Mouse (Mus musculus) mouse embryonic stem cell (cell line): ENCODE data around the gene Kcnj15.

Source experiments
- in situ Hi-C, 2 experiments: fragments of 300-500 bp; cut with MboI; formaldehyde crosslinking; loops; 1 replicate in 1 of 2; 3 replicates in 1 of 2; pipeline ENCODE4 v1.14.3; 2019 to 2020; ENCODE audit warnings: low sequenced_read_pairs in 2 of 2, low pct_unique_long_range_greater_than_20kb in 1 of 2, mixed read lengths in 1 of 2; ENCODE audit not compliant: unreplicated experiment in 1 of 2

The Kcnj15 gene

GRCm38 (mm10) chr16:95257266-95257894 lies at the start of gene Kcnj15:
TSS of gene Kcnj15 (plus strand) at chr16:95257558.
- in situ Hi-C loops: no loop called here

GRCm38 (mm10) chr16:95208243-95208642 lies 49.1 kb upstream of the Kcnj15 start:
- in situ Hi-C loops: no loop called here

DNA sequence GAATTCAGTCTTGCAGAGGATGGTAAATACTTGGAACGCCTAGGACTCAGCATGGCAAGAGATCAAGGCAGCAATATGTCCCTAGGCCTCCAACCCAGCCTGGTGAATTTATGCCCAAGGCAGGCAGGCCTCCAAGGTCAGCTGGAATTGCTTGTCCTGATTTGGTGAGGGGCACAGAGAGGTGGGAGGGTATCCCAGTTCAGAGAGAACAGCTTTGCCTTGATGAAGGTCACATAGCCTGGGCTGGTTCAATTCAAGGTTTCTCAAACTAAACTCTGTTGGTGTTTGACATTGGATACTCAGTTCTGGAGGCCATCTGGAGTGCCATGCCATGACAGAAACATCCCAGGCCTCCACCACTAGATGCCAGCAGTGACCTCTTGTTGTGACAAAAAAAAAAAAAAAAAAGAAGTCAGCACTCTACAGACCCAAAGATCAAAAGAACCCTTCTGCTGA lies 48.3 kb upstream of the Kcnj15 start:
- in situ Hi-C loops: no loop called here

- in situ Hi-C loops: no loop called here
Measured at GRCm38 (mm10) chr16:95214251-95215197, 42.8 kb upstream of the Kcnj15 start.

- in situ Hi-C loops: no loop called here
Measured at GRCm38 (mm10) chr16:95215782-95216181, 41.6 kb upstream of the Kcnj15 start.

- in situ Hi-C loops: no loop called here
Measured at GRCm38 (mm10) chr16:95216346-95216745, 41.0 kb upstream of the Kcnj15 start.

DNA sequence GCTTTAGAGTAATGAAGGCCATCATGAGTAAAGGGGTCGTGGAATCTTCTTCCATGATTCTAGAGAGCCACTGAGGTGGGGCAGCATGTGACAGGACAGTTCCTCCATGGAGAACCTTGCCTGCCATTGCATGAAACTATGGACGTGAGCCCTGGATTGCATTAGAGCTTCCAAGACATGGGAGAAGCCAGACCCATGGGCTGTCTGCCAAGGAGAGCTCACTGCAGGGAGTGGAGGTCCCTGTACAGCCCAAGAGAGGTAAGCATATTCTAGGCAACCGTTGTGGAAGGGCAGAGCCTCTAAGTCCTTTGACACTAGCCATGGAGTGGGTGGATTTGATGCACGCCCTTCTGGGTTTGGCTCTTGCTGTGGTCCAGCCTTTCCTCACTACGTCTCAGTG lies 40.5 kb upstream of the Kcnj15 start:
- in situ Hi-C loops: no loop called here

GRCm38 (mm10) chr16:95218783-95219182 lies 38.6 kb upstream of the Kcnj15 start:
- in situ Hi-C loops: no loop called here

- in situ Hi-C loops: no loop called here
Measured at GRCm38 (mm10) chr16:95219459-95219858, 37.9 kb upstream of the Kcnj15 start.

- in situ Hi-C loops: no loop called here
Measured at GRCm38 (mm10) chr16:95221051-95221450, 36.3 kb upstream of the Kcnj15 start.

DNA sequence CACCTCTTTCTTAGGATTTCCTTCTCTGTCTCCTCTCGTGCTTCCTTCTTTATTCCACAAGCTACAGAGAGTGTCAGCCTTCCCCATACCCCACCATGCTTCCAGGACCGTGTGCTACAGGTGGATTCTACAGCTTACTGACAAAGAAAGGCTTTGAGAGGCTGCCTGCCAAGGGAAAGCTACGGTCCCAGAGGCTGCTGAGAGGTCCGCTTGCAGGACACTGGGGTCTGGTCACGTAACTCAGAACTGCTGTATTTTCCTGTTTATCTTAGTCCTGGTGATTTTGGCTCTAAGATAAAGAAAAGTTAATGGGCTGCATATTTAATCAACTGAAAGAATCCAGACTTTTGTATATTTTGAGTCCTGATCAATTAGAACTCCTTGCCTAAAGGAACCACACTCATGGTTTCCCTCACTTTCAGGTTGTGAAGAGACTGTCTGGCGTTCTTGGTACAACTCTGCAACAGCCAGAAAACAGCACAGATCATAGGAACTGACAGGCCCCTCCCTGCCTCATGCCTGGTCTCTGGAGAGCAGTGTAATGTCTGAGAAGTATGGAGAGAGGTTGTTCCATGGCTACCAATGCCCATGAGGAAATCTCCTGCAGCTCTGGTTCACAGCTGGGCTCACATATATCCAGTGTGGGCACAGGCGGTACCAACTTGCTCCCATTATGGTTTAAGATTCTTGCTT lies 35.2 kb upstream of the Kcnj15 start:
- in situ Hi-C loops: no loop called here

GRCm38 (mm10) chr16:95223435-95223834 lies 33.9 kb upstream of the Kcnj15 start:
- in situ Hi-C loops: no loop called here

DNA sequence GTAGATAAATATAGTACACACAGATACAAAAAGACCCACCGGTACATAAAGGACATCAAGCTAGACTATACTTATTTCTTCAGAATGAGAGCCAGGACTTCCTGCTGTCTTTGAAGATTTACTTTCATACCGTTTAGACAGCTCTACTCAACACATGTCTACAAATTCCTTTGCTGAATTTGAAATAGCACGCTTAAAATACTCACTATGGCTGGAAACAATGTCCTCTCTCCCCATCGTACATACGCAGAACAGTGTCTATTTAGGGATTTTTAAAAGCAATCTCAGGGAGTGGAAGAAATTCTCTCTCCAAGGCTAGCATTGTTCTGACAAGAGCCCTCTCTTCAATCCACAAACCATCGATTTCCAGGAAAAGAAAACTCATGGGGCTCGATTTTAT lies 32.1 kb upstream of the Kcnj15 start:
- in situ Hi-C loops: no loop called here

GRCm38 (mm10) chr16:95231768-95232167 lies 25.6 kb upstream of the Kcnj15 start:
- in situ Hi-C loops: no loop called here

GRCm38 (mm10) chr16:95234891-95235548 lies 22.3 kb upstream of the Kcnj15 start:
- in situ Hi-C loops: no loop called here

GRCm38 (mm10) chr16:95239209-95239925 lies 18.0 kb upstream of the Kcnj15 start:
- in situ Hi-C loops: no loop called here

DNA sequence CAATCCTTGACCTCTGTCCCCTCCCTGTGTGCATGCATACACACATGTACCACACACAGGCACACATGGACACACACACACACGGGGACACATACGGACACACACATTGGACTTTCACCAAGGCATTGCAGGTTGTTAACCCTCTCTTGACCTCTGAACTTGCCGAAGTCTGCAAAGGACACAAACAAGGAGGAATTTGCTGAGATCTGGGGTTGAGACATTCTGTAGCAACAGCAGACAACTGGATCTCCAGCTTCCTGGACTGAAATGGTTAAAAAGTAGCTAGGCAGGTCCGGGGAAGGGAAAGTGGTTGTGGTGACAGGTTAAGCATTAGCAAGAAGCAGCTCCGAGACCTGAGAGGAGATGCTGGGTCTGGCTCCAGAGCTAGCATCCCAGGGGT lies 16.7 kb upstream of the Kcnj15 start:
- in situ Hi-C loops: no loop called here

GRCm38 (mm10) chr16:95241581-95241980 lies 15.8 kb upstream of the Kcnj15 start:
- in situ Hi-C loops: no loop called here
